Mouse (Mus musculus) neural tube, embryonic 10.5 days (tissue): ENCODE measurements around the gene Dhx37.
"Not testable (repeated sequence)": the region's sequence is repeated elsewhere in the genome, so short reads cannot be mapped to it uniquely, and the experiment has no call there.

Experiments
- DNase-seq: peaks from one replicate; pipeline ENCODE4 v3.0.0-alpha.2; 2017; ENCODE audit warnings: low spot score; ENCODE audit errors: extremely low spot score

Dhx37 gene

GRCm38 (mm10) chr5:125408842-125409241, 25.1 kb downstream of the Dhx37 start:
- DNase-seq = peak; percentile 89

GRCm38 (mm10) chr5:125407910-125408575, 25.9 kb downstream of the Dhx37 start:
- no peak for DNase-seq

- no peak for DNase-seq
Observed at GRCm38 (mm10) chr5:125407020-125407830, 26.7 kb downstream of the Dhx37 start.

GRCm38 (mm10) chr5:125406322-125407016, 27.5 kb downstream of the Dhx37 start:
- peak; percentile 81 for DNase-seq

GRCm38 (mm10) chr5:125405546-125406248, 28.2 kb downstream of the Dhx37 start:
- peak; percentile 94 for DNase-seq

GRCm38 (mm10) chr5:125404903-125405545, 28.9 kb downstream of the Dhx37 start:
- DNase-seq = peak; percentile 87

- DNase-seq = no peak
Observed at GRCm38 (mm10) chr5:125404536-125404902, 29.4 kb downstream of the Dhx37 start.

GRCm38 (mm10) chr5:125403481-125404465, 30.1 kb downstream of the Dhx37 start:
- peak; percentile 78 for DNase-seq

- DNase-seq = no peak
Observed at GRCm38 (mm10) chr5:125402991-125403390, 30.9 kb downstream of the Dhx37 start.

GRCm38 (mm10) chr5:125402476-125402875, 31.4 kb downstream of the Dhx37 start:
- DNase-seq = no peak

GRCm38 (mm10) chr5:125400903-125401302, 33.0 kb downstream of the Dhx37 start:
- no peak for DNase-seq

GRCm38 (mm10) chr5:125395008-125395407, 38.9 kb downstream of the Dhx37 start:
- no peak for DNase-seq

- DNase-seq = peak; percentile 85
Observed at GRCm38 (mm10) chr5:125393622-125394603, 40.0 kb downstream of the Dhx37 start.

- DNase-seq = peak; percentile 94
Observed at GRCm38 (mm10) chr5:125392977-125393621, 40.8 kb downstream of the Dhx37 start.

GRCm38 (mm10) chr5:125392618-125392976, 41.3 kb downstream of the Dhx37 start:
- no peak for DNase-seq

- not testable (repeated sequence) for DNase-seq
Observed at GRCm38 (mm10) chr5:125392176-125392575, 41.7 kb downstream of the Dhx37 start.

- DNase-seq = no peak
Observed at GRCm38 (mm10) chr5:125391609-125392008, 42.3 kb downstream of the Dhx37 start.

GRCm38 (mm10) chr5:125390906-125391477, 42.9 kb downstream of the Dhx37 start:
- no peak for DNase-seq
